Mouse (Mus musculus): ENCODE measurements around the gene Ift81. TPM values are rescaled to one million over a fixed set of nuclear protein-coding genes. Genes with fewer than 3 reads are reported as not detected.

The Ift81 gene
- polyA plus RNA-seq, 1 experiment from 2014 or later = 50.5 TPM

DNA sequence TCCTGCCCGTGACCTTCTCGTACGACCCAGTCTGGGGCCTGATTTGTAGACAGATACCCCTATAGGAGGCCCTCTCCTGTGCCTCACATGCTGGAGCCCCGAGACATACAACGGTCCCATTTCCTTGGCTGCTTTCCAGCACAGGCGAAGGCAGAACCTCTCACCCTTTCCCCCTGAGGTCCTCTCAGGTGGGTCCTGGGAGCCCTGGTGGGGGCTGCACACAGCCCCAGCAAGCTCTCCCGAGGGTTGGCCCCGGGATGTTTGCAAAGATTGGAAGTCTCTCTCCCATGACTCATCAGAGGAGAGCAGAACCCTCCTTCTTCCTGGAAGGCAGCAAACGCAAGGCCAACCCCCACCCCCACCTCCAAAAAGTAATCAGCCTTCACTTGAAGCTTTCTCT, 102.9 kb downstream of the Ift81 start:
- Histone ChIP-seq H3K9ac (ENCODE audit: low read length) (no peak overlapping the region), H3K9me3 (ENCODE audit: control insufficient read depth, low read length) (no peaks in the 10 kb centered on the region; the same call in 1 of the 2 replicates), H3K27ac (ENCODE audit: low read depth, low read length) (no peak overlapping the region), H3K4me1 (ENCODE audit: control insufficient read depth, insufficient read depth, low read length) (peaks cover 7% of the 10 kb centered on the region), H3K36me3 (ENCODE audit: control insufficient read depth, insufficient read depth, low read length) (peaks cover 2% of the 10 kb centered on the region; the same call in 1 of the 2 replicates), H3K27me3 (ENCODE audit: control insufficient read depth, insufficient read depth, low read length) (no peaks in the 10 kb centered on the region), H3K4me2 (no peak overlapping the region), H3K4me3 (ENCODE audit: low read depth, low read length) (no peak overlapping the region)
- ATAC-seq (ENCODE audit: low FRiP score) (no peak), DNase-seq (ENCODE audit: low spot score, missing footprints) (no peak)
- 84% methylated on average over 9 of the region's 9 CpGs for WGBS

DNA sequence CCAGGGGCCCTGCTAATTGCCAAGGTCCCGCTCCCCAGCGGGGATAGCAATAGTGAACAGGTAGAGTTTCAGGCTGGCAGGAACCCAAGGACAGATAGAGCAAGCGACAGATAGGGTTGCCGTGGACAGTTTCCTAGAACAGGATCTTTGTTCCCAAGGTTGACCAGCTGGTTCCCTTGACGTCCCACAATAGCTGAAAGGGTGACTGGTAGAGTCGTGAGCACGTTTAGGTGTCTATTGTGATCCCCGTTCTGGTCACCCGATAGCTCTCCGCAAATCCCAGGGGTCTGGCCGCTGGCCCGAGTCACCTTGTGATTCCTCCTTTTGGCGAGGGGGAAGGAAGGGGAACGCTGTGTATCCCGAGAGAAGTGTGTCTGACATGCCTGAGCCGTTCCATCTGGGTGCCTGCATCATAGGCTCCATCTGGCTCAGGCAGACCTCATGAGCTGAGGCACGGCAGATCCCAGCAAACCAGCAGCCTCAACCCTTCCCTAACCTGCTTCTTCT, 103.6 kb downstream of the Ift81 start:
- Histone ChIP-seq H3K9ac (ENCODE audit: low read length) (no peak overlapping the region), H3K27ac (ENCODE audit: low read depth, low read length) (no peak overlapping the region), H3K9me3 (ENCODE audit: control insufficient read depth, low read length) (no peaks in the 10 kb centered on the region; the same call in 1 of the 2 replicates), H3K4me3 (ENCODE audit: low read depth, low read length) (no peak overlapping the region), H3K4me1 (ENCODE audit: control insufficient read depth, insufficient read depth, low read length) (peaks cover 7% of the 10 kb centered on the region), H3K36me3 (ENCODE audit: control insufficient read depth, insufficient read depth, low read length) (peaks cover 2% of the 10 kb centered on the region; the same call in 1 of the 2 replicates), H3K27me3 (ENCODE audit: control insufficient read depth, insufficient read depth, low read length) (no peaks in the 10 kb centered on the region), H3K4me2 (no peak overlapping the region)
- DNase-seq (ENCODE audit: low spot score, missing footprints) (no peak), ATAC-seq (ENCODE audit: low FRiP score) (no peak)
- 78% methylated on average over 17 of the region's 17 CpGs for WGBS

DNA sequence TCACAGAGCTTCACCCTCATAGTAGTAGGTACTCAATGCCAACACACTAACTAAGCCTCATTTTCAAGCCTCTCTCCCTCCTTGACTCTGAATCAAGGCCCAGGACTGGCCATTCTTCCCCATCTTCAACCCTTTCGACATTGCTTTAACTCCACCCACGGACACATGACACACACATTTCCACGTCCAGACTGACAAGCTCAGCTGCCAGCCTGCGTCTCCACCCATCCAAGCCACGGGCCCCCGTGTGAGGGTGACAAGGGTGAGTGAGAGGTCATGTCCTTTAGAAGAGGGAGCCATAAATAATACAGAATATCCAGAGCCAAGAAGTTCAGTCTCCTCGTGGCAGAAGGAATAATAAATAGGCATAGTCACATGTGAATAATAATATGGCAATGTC, 104.7 kb downstream of the Ift81 start:
- Histone ChIP-seq H3K4me1 (ENCODE audit: control insufficient read depth, insufficient read depth, low read length) (peaks cover 7% of the 10 kb centered on the region), H3K4me2 (no peak overlapping the region), H3K27me3 (ENCODE audit: control insufficient read depth, insufficient read depth, low read length) (no peaks in the 10 kb centered on the region), H3K36me3 (ENCODE audit: control insufficient read depth, insufficient read depth, low read length) (peaks cover 2% of the 10 kb centered on the region; the same call in 1 of the 2 replicates), H3K27ac (ENCODE audit: low read depth, low read length) (no peak overlapping the region), H3K9me3 (ENCODE audit: control insufficient read depth, low read length) (no peaks in the 10 kb centered on the region; the same call in 1 of the 2 replicates), H3K4me3 (ENCODE audit: low read depth, low read length) (no peak overlapping the region), H3K9ac (ENCODE audit: low read length) (no peak overlapping the region)
- no peak for ATAC-seq (ENCODE audit: low FRiP score)
- DNase-seq (ENCODE audit: low spot score, missing footprints) = no peak
- WGBS = 78% methylated on average over 7 of the region's 7 CpGs

DNA sequence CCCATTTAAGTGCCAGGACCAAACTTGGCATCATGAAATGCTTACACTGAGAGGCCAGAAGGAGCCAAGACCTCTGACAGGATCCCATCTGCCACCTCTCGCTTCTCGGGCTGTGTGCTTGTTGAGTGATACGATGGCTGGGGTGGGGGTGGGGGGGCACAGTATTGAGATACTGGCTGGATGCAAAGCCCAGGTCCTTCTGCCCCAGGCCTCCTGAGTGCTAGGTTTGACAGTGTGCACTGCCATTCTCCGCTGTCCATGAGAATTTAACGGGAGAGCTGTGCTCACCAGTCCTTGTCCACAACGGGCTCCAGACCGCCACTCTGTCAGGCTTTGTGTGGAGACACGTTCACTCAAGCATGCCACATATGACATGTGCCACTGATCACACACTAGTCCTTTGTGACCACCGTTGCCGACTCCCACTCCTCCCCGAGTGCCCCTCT, 105.4 kb downstream of the Ift81 start:
- H3K4me3 ChIP-seq (ENCODE audit: low read depth, low read length) = no peak overlapping the region
- 83% methylated on average over 11 of the region's 11 CpGs for WGBS
- no peak overlapping the region for H3K27ac ChIP-seq (ENCODE audit: low read depth, low read length)
- no peak overlapping the region for H3K9ac ChIP-seq (ENCODE audit: low read length)
- H3K4me1 ChIP-seq (ENCODE audit: control insufficient read depth, insufficient read depth, low read length) = peaks cover 4% of the 10 kb centered on the region
- no peak for ATAC-seq (ENCODE audit: low FRiP score)
- no peaks in the 10 kb centered on the region for H3K27me3 ChIP-seq (ENCODE audit: control insufficient read depth, insufficient read depth, low read length)
- no peak overlapping the region for H3K4me2 ChIP-seq
- no peaks in the 10 kb centered on the region; the same call in 1 of the 2 replicates for H3K9me3 ChIP-seq (ENCODE audit: control insufficient read depth, low read length)
- DNase-seq (ENCODE audit: low spot score, missing footprints) = no peak
- peaks cover 2% of the 10 kb centered on the region; the same call in 1 of the 2 replicates for H3K36me3 ChIP-seq (ENCODE audit: control insufficient read depth, insufficient read depth, low read length)

DNA sequence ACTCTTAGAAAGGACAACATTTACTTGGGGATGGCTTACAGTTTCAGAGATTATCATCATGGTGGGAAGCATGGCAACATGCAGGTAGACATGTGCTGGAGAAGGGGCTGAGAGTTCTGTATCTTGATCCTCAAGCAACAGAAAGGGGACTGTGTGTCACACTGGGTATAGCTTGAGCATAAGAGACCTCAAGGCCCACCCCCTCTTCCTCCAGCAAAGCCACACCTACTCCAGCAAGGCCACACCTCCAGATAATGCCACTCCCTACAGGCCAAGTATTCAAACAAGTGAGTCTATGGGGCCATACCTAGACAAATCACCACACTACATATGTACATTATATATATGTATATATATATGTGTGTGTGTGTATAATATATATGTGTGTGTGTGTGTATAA, 106.9 kb downstream of the Ift81 start:
- H3K36me3 ChIP-seq (ENCODE audit: control insufficient read depth, insufficient read depth, low read length) = peaks cover 2% of the 10 kb centered on the region; the same call in 1 of the 2 replicates
- ATAC-seq (ENCODE audit: low FRiP score) (no peak), DNase-seq (ENCODE audit: low spot score, missing footprints) (no peak)
- no peaks in the 10 kb centered on the region; the same call in 1 of the 2 replicates for H3K9me3 ChIP-seq (ENCODE audit: control insufficient read depth, low read length)
- H3K9ac ChIP-seq (ENCODE audit: low read length) = no peak overlapping the region
- H3K4me2 ChIP-seq = no peak overlapping the region
- H3K4me1 ChIP-seq (ENCODE audit: control insufficient read depth, insufficient read depth, low read length) = peaks cover 5% of the 10 kb centered on the region; the same call in 1 of the 2 replicates
- no peak overlapping the region for H3K4me3 ChIP-seq (ENCODE audit: low read depth, low read length)
- no peaks in the 10 kb centered on the region for H3K27me3 ChIP-seq (ENCODE audit: control insufficient read depth, insufficient read depth, low read length)
- H3K27ac ChIP-seq (ENCODE audit: low read depth, low read length) = no peak overlapping the region

DNA sequence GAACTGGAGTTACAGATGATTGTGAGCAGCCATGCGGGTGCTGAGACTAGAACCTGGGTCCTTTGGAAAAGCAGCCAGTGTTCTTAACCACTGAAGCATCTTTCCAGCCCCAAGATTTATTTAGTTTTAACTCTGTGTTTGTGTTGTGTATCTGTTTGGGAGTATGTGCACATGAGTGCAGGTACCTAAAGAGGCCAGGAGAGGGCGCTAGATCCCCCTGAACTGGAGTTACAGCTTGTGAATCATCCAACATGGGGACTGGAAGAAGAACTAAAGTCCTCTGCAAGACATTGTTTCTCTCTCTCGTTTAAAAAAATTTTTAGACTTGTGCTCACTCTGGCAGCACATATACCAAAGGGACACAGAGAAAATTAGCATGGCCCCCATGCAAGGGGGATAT, 107.9 kb downstream of the Ift81 start:
- WGBS = 84% methylated on average over 3 of the region's 3 CpGs
- no peak for ATAC-seq (ENCODE audit: low FRiP score)
- no peak overlapping the region for H3K4me3 ChIP-seq (ENCODE audit: low read depth, low read length)
- peaks cover 2% of the 10 kb centered on the region; the same call in 1 of the 2 replicates for H3K36me3 ChIP-seq (ENCODE audit: control insufficient read depth, insufficient read depth, low read length)
- no peak overlapping the region for H3K27ac ChIP-seq (ENCODE audit: low read depth, low read length)
- H3K27me3 ChIP-seq (ENCODE audit: control insufficient read depth, insufficient read depth, low read length) = no peaks in the 10 kb centered on the region
- DNase-seq (ENCODE audit: low spot score, missing footprints) = no peak
- H3K9me3 ChIP-seq (ENCODE audit: control insufficient read depth, low read length) = no peaks in the 10 kb centered on the region; the same call in 1 of the 2 replicates
- no peak overlapping the region for H3K9ac ChIP-seq (ENCODE audit: low read length)
- peaks cover 5% of the 10 kb centered on the region; the same call in 1 of the 2 replicates for H3K4me1 ChIP-seq (ENCODE audit: control insufficient read depth, insufficient read depth, low read length)
- no peak overlapping the region for H3K4me2 ChIP-seq

DNA sequence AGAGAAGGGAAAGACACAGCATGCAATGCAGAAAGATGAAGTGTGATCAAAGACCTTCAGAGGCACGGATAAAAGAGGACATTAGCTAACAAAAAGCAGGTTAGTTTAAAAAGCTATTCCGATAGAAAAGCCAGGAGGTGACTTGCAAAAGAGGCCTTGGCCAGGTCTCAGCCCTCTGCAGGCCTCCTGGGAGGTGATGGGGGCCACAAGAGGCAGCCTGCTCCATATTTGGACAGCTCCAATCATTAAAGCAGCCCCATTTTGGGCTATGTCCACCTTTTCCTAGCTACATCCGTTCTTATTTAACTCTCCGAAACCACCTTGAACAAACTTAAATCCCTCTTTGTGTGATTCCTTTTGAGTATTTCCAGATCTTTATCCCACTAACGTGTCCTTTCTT, 108.8 kb downstream of the Ift81 start:
- Histone ChIP-seq H3K4me3 (ENCODE audit: low read depth, low read length) (no peak overlapping the region), H3K4me2 (no peak overlapping the region), H3K36me3 (ENCODE audit: control insufficient read depth, insufficient read depth, low read length) (no peaks in the 10 kb centered on the region), H3K9me3 (ENCODE audit: control insufficient read depth, low read length) (no peaks in the 10 kb centered on the region; the same call in 1 of the 2 replicates), H3K27me3 (ENCODE audit: control insufficient read depth, insufficient read depth, low read length) (no peaks in the 10 kb centered on the region), H3K9ac (ENCODE audit: low read length) (no peak overlapping the region), H3K27ac (ENCODE audit: low read depth, low read length) (no peak overlapping the region), H3K4me1 (ENCODE audit: control insufficient read depth, insufficient read depth, low read length) (peaks cover 5% of the 10 kb centered on the region)
- DNase-seq (ENCODE audit: low spot score, missing footprints) (no peak), ATAC-seq (ENCODE audit: low FRiP score) (no peak)
- WGBS = 82% methylated on average over 5 of the region's 5 CpGs

DNA sequence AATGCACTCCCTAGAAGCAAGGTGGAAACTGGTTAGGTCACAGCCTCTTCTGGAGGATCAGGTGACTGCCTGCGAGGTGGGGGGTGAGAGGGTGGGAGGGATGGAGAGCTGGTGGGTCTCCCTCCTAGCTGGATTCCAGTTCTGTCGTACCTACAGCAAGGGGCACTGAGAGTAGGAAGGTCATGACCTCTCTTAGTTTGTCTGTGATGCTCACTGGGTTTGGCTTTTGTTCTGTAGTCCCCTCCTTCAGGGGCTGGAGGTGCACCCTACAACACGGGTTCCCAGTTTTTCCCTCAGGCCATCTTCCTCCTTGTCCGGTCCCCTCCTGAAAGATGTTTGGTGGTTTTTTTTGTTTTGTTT, 110.6 kb downstream of the Ift81 start:
- ATAC-seq (ENCODE audit: low FRiP score) = no peak
- Histone ChIP-seq H3K4me2 (no peak overlapping the region), H3K27ac (ENCODE audit: low read depth, low read length) (no peak overlapping the region), H3K4me1 (ENCODE audit: control insufficient read depth, insufficient read depth, low read length) (peaks cover 13% of the 10 kb centered on the region), H3K9ac (ENCODE audit: low read length) (no peak overlapping the region), H3K4me3 (ENCODE audit: low read depth, low read length) (no peak overlapping the region), H3K9me3 (ENCODE audit: control insufficient read depth, low read length) (no peaks in the 10 kb centered on the region; the same call in 1 of the 2 replicates), H3K27me3 (ENCODE audit: control insufficient read depth, insufficient read depth, low read length) (no peaks in the 10 kb centered on the region), H3K36me3 (ENCODE audit: control insufficient read depth, insufficient read depth, low read length) (no peaks in the 10 kb centered on the region)
- WGBS = 25% methylated on average over 4 of the region's 4 CpGs
- no peak for DNase-seq (ENCODE audit: low spot score, missing footprints)

DNA sequence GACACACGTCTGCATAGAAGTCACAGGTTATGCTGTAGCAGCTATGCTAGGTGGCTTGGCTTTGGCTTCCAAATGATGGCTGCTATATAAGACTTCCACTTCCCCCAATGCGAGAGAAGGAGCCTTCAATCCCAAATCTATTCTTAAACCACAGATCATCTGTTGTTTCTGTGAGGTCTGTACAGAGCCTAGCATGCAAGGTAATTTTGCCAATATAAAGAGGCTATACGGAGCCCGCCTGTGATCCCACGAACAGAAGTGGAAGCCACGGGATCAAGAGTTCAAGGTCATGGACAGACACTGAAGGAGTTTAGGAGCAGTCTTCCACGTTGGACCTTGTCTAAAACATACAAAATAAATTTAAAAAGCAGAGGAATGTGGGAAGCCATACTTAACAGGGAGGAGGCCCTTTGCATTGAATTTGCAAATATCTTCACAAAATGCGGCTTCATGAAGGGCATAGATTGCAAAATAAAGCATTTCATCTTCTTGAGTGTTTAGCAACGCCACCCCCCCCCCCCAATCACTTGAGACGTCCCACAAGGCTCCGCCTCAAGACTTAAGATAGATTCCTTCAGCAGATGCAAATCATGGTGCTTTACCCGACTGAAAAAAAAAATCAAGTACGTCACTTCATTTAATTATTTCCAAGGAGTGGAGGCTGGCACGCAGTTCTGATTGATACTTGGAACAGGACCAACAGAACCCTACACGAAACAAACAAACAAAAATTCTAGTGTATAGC, 111.1 kb downstream of the Ift81 start:
- Histone ChIP-seq H3K9me3 (ENCODE audit: control insufficient read depth, low read length) (no peaks in the 10 kb centered on the region; the same call in 1 of the 2 replicates), H3K27me3 (ENCODE audit: control insufficient read depth, insufficient read depth, low read length) (no peaks in the 10 kb centered on the region), H3K4me1 (ENCODE audit: control insufficient read depth, insufficient read depth, low read length) (peaks cover 13% of the 10 kb centered on the region), H3K36me3 (ENCODE audit: control insufficient read depth, insufficient read depth, low read length) (no peaks in the 10 kb centered on the region), H3K9ac (ENCODE audit: low read length) (peak overlapping the region; percentile 80), H3K4me2 (peak overlapping the region; percentile 73), H3K4me3 (ENCODE audit: low read depth, low read length) (peak overlapping the region; percentile 94), H3K27ac (ENCODE audit: low read depth, low read length) (peak overlapping the region; percentile 98; the same call in 1 of the 2 replicates)
- ATAC-seq (ENCODE audit: low FRiP score) (no peak; the same call in 1 of the 2 replicates), DNase-seq (ENCODE audit: low spot score, missing footprints) (no peak)
- 36% methylated on average over 15 of the region's 15 CpGs for WGBS

Data from midbrain, embryonic 11.5 days (tissue).